Mouse (Mus musculus) heart, adult 18-20 months (tissue): ENCODE data around the gene Plekhg2. TPM values are rescaled to one million over a fixed set of nuclear protein-coding genes. Genes with fewer than 3 reads are reported as not detected.
A peak's percentile ranks its signal among the peaks of the same experiment; 100 is the strongest.
"Not testable (repeated sequence)": the region's sequence is repeated elsewhere in the genome, so short reads cannot be mapped to it uniquely, and the experiment has no call there.

Experiments
- DNase-seq, 2 experiments: peaks; one replicate each; pipeline ENCODE4 v3.0.0; 2021 to 2022; ENCODE audit warnings: mixed read lengths in 1 of 2
- long read RNA-seq, 2 experiments: library from polyadenylated mRNA; stranded (forward); transcript quantifications; one replicate each; pipeline ENCODE4 v2.0.0; 2021
- total RNA-seq, 2 experiments: library from RNA; stranded (reverse); gene quantifications; 2 replicates each; pipeline ENCODE4 v1.2.3; 2021

Plekhg2 gene
- total RNA-seq = 10 to 100 TPM; 11.3 to 13.4 TPM
- long read RNA-seq, experiment 1, partial matches to known transcripts = 0 of 3 reads
- long read RNA-seq, experiment 1, other reads (novel, unspliced or antisense) = 2 of 3 reads
- long read RNA-seq, experiment 2 = 0 reads

- DNase-seq = peak; percentile 99
Observed at GRCm38 (mm10) chr7:28372251-28373108, at the start of gene Plekhg2. Gene Plekhg2, minus strand, starts transcription at chr7:28372599.

GRCm38 (mm10) chr7:28419416-28419815 is 47.0 kb upstream of the Plekhg2 start:
- no peak for DNase-seq

- peak; percentile 82 to 89 for DNase-seq
Observed at GRCm38 (mm10) chr7:28418096-28418670, 45.8 kb upstream of the Plekhg2 start.

- DNase-seq = no peak
Observed at GRCm38 (mm10) chr7:28417368-28417767, 45.0 kb upstream of the Plekhg2 start.

GRCm38 (mm10) chr7:28412826-28413225 is 40.4 kb upstream of the Plekhg2 start:
- no peak for DNase-seq

GRCm38 (mm10) chr7:28410841-28411475 is 38.6 kb upstream of the Plekhg2 start:
- DNase-seq = peak; percentile 80 to 89

GRCm38 (mm10) chr7:28401942-28402341 is 29.5 kb upstream of the Plekhg2 start:
- no peak for DNase-seq

- no peak for DNase-seq
Observed at GRCm38 (mm10) chr7:28401030-28401429, 28.6 kb upstream of the Plekhg2 start.

GRCm38 (mm10) chr7:28398696-28399340 is 26.4 kb upstream of the Plekhg2 start:
- no peak for DNase-seq

GRCm38 (mm10) chr7:28398000-28398399 is 25.6 kb upstream of the Plekhg2 start:
- peak in 1 of 2 experiments; percentile 48 for DNase-seq

- no peak for DNase-seq
Observed at GRCm38 (mm10) chr7:28395425-28395824, 23.0 kb upstream of the Plekhg2 start.

- DNase-seq = no peak
Observed at GRCm38 (mm10) chr7:28393272-28393951, 21.0 kb upstream of the Plekhg2 start.

- peak; percentile 98 to 99 for DNase-seq
Observed at GRCm38 (mm10) chr7:28392429-28393271, 20.3 kb upstream of the Plekhg2 start, which contains the start of the genes Med29 and Paf1. Gene Med29, minus strand, starts transcription at chr7:28392708. Gene Paf1, plus strand, starts transcription at chr7:28392951.

GRCm38 (mm10) chr7:28390331-28390730 is 17.9 kb upstream of the Plekhg2 start:
- DNase-seq = no peak

- DNase-seq = not testable (repeated sequence)
Observed at GRCm38 (mm10) chr7:28387384-28387783, 15.0 kb upstream of the Plekhg2 start.

GRCm38 (mm10) chr7:28386877-28387276 is 14.5 kb upstream of the Plekhg2 start:
- DNase-seq = not testable (repeated sequence)

- peak; percentile 89 to 93 for DNase-seq
Observed at GRCm38 (mm10) chr7:28386462-28386861, 14.1 kb upstream of the Plekhg2 start.

GRCm38 (mm10) chr7:28386007-28386406 is 13.6 kb upstream of the Plekhg2 start:
- DNase-seq = peak; percentile 64 to 84

- no peak for DNase-seq
Observed at GRCm38 (mm10) chr7:28385196-28385595, 12.8 kb upstream of the Plekhg2 start.

- DNase-seq = no peak
Observed at GRCm38 (mm10) chr7:28384162-28384561, 11.8 kb upstream of the Plekhg2 start.
